Mouse (Mus musculus): ENCODE data around the gene Rarb.

GRCm38 (mm10) chr14:16479521-16479920 lies 339.4 kb downstream of the Rarb start:
- TF ChIP-seq USF1 (IDR thresholded peaks at IDR 0.05; ENCODE audit: low read depth) (no peak), POLR2A (IDR thresholded peaks at IDR 0.05; ENCODE audit: insufficient read length, low read depth) (no peak), TCF12 (IDR thresholded peaks at IDR 0.05; ENCODE audit: insufficient read depth, poor library complexity, severe bottlenecking) (no peak), POLR2AphosphoS2 (IDR thresholded peaks at IDR 0.05; ENCODE audit: insufficient read length, low read depth) (no peak), MYOG (IDR thresholded peaks at IDR 0.05; ENCODE audit: control insufficient read depth in 1 of 3, insufficient read depth in 1 of 3, insufficient read length in 2 of 3, low read depth in 2 of 3) (no peak), E2F4 (IDR thresholded peaks at IDR 0.05; ENCODE audit: insufficient read depth) (no peak), REST (IDR thresholded peaks at IDR 0.05; ENCODE audit: insufficient read depth, insufficient read length) (no peak), MAX (IDR thresholded peaks at IDR 0.05; ENCODE audit: low read depth) (no peak), CEBPB (IDR thresholded peaks at IDR 0.05; ENCODE audit: insufficient read depth, poor library complexity, severe bottlenecking) (no peak), MYOD1 (IDR thresholded peaks at IDR 0.05; ENCODE audit: control insufficient read depth in 1 of 3, insufficient read length in 2 of 3, low read depth in 2 of 3) (no peak), TCF3 (IDR thresholded peaks at IDR 0.05; ENCODE audit: insufficient read length, low read depth) (no peak)
